Mouse (Mus musculus) T-cell, adult 66 days (primary cell): ENCODE measurements around the gene Sebox. TPM values are rescaled to one million over a fixed set of nuclear protein-coding genes. Genes with fewer than 3 reads are reported as not detected.

Experiments used
- total RNA-seq, 2 experiments: library from RNA; stranded (reverse); gene quantifications; 3 replicates in 1 of 2; 4 replicates in 1 of 2; pipeline ENCODE4 v1.2.4; 2023

Sebox gene
- total RNA-seq, result not detected

GRCm38 (mm10) chr11:78502909-78503650 is at the start of gene Sebox:
Gene Sebox, plus strand, starts transcription at chr11:78503447.

GRCm38 (mm10) chr11:78465568-78466180 is 37.6 kb upstream of the Sebox start, which contains the start of gene Slc46a1:
Gene Slc46a1, plus strand, starts transcription at chr11:78465697.

GRCm38 (mm10) chr11:78497544-78498522 is 5.4 kb upstream of the Sebox start, which contains the start of gene Sarm1:
Gene Sarm1, minus strand, starts transcription at chr11:78497754.

GRCm38 (mm10) chr11:78499004-78499403 is 4.2 kb upstream of the Sebox start, which contains the start of gene Vtn:
Gene Vtn, plus strand, starts transcription at chr11:78499091.

GRCm38 (mm10) chr11:78512025-78512957 is 9.0 kb downstream of the Sebox start, which contains the start of the genes Tmem199 and Poldip2:
Gene Tmem199, minus strand, starts transcription at chr11:78512172.
Gene Poldip2, plus strand, starts transcription at chr11:78512193.

GRCm38 (mm10) chr11:78536080-78536689 is 32.9 kb downstream of the Sebox start, which contains the start of the genes Tnfaip1 and Ift20:
Gene Tnfaip1, minus strand, starts transcription at chr11:78536332.
Gene Ift20, plus strand, starts transcription at chr11:78536361.

GRCm38 (mm10) chr11:78550168-78551058 is 47.2 kb downstream of the Sebox start, which contains the start of gene Tmem97:
Gene Tmem97, minus strand, starts transcription at chr11:78550777.

Other genes with a start within 250 kb of the Sebox start
- 100 to 1,000 TPM; 115 to 134 TPM for gene 2610507B11Rik, start 241.7 kb upstream of the Sebox start, total RNA-seq
- gene BC030499, start 212.6 kb upstream of the Sebox start, total RNA-seq, result 1 to 10 TPM; 4.6 to 4.7 TPM
- 1 to 10 TPM; 6.5 to 7.8 TPM for gene Spag5, start 201.9 kb upstream of the Sebox start, total RNA-seq
- gene Aldoc, start 180.5 kb upstream of the Sebox start, total RNA-seq, result 10 to 100 TPM; 22.1 to 26.3 TPM
- gene Pigs, start 175.0 kb upstream of the Sebox start, total RNA-seq, result 10 to 100 TPM; 50.4 to 54.2 TPM
- gene Unc119, start 160.0 kb upstream of the Sebox start, total RNA-seq, result 10 to 100 TPM; 15.3 to 21.9 TPM
- not detected for gene Foxn1, start 116.9 kb upstream of the Sebox start, total RNA-seq
- gene Slc13a2, start 81.2 kb upstream of the Sebox start, total RNA-seq, result not detected
- gene Slc46a1, start 37.8 kb upstream of the Sebox start, total RNA-seq, result 1 to 10 TPM; 1.2 to 2.2 TPM
- 1 to 10 TPM; 5.4 to 5.5 TPM for gene Sarm1, start 5.7 kb upstream of the Sebox start, total RNA-seq
- gene Vtn, start 4.4 kb upstream of the Sebox start, total RNA-seq, result not detected
- 10 to 100 TPM; 21.8 to 25.1 TPM for gene Tmem199, start 8.7 kb downstream of the Sebox start, total RNA-seq
- gene Poldip2, start 8.7 kb downstream of the Sebox start, total RNA-seq, result 10 to 100 TPM; 34.3 to 39.1 TPM
- gene Tnfaip1, start 32.9 kb downstream of the Sebox start, total RNA-seq, result 10 to 100 TPM; 13.2 to 14.7 TPM
- 10 to 100 TPM; 40.9 to 42.2 TPM for gene Ift20, start 32.9 kb downstream of the Sebox start, total RNA-seq
- 1 to 10 TPM; 7.8 to 8.4 TPM for gene Tmem97, start 47.3 kb downstream of the Sebox start, total RNA-seq
- 10 to 100 TPM; 84.0 to 90.8 TPM for gene Nlk, start 193.9 kb downstream of the Sebox start, total RNA-seq
- gene Ccnq, start 248.3 kb downstream of the Sebox start, total RNA-seq, result 10 to 100 TPM; 22.7 to 24.5 TPM